Mouse (Mus musculus): ENCODE data around the gene Fto. TPM values are rescaled to one million over a fixed set of nuclear protein-coding genes. Genes with fewer than 3 reads are reported as not detected.

The Fto gene
- total and polyA plus RNA-seq, 3 experiments, result 8.4 to 43.2 (median 15.7) TPM

DNA sequence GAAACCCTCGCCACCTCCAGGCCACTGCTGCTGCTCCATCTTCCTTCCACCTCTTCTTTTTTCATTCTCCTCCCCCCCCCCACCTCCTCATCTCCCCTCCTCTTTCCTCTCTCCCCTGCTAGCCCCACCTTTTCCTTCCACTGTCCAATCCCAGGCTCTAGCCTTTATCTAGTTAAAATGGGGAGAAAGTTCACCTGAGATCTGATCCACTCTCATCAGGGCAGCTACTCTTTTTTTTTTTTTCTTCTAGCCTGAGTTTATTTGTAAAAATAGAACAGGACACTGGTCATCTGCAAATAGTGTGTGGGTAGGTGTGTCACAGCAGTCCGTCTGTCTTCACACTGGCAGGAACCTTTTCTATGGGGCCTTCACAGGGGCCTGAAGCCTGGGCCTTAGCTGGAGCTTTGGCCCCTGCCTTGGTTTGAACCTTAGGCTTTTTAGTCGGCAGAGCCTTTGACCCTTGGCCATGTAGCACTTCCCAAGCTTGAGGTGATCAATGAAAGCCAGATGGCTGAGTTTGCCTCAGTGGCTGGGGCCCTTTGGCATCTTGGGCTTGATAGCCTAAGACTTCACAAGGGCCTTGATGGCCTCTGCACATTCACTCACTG, 117.1 kb downstream of the Fto start:
- in situ Hi-C loops (cut with MboI; ENCODE audit: low pct_ligation_motif_present, low pct_unique_long_range_greater_than_20kb, low sequenced_read_pairs) (no loop called here), dilution Hi-C loops (cut with MboI; ENCODE audit: extremely low pct_ligation_motif_present, extremely low pct_unique_long_range_greater_than_20kb, low sequenced_read_pairs) (no loop called here)
- no peak overlapping the region for H3K4me3 ChIP-seq (replicated peaks in 1 of 3; ENCODE audit: low read depth in 2 of 3, low read length in 2 of 3, poor library complexity in 1 of 3)
- no peak overlapping the region for H3K27ac ChIP-seq (ENCODE audit: insufficient read depth, low read depth)
- H3K36me3 ChIP-seq (replicated peaks in 1 of 2; ENCODE audit: control insufficient read depth in 1 of 2, insufficient read depth in 1 of 2, low read length in 1 of 2), result peaks cover 8 to 35% of the 10 kb centered on the region in 2 experiments
- no peak overlapping the region for H3K4me2 ChIP-seq (ENCODE audit: insufficient read depth, low read depth, poor library complexity, severe bottlenecking)
- H3K4me1 ChIP-seq (ENCODE audit: control insufficient read depth in 1 of 2, insufficient read depth in 2 of 2), result peaks cover 0 to 2% of the 10 kb centered on the region in 2 experiments; a peak in 1 of 4 replicates
- no peak for DNase-seq (ENCODE audit: extremely low read depth)
- no peaks in the 10 kb centered on the region for H3K27me3 ChIP-seq (replicated peaks)
- TF ChIP-seq BHLHE40 (IDR thresholded peaks at IDR 0.05; ENCODE audit: low read depth, low read length), result no peak
- no peak for TF ChIP-seq MEF2A (IDR thresholded peaks at IDR 0.05; ENCODE audit: borderline replicate concordance, low read depth, low read length)
- no peak for TF ChIP-seq IRF4 (IDR thresholded peaks at IDR 0.05; ENCODE audit: low read depth, low read length)
- no peak for TF ChIP-seq CHD1 (IDR thresholded peaks at IDR 0.05; ENCODE audit: low read depth, low read length)
- no peak for TF ChIP-seq TBP (conservative IDR thresholded peaks at IDR 0.05; ENCODE audit: low read depth, low read length)
- TF ChIP-seq USF1 (IDR thresholded peaks at IDR 0.05; ENCODE audit: low read depth, low read length), result no peak
- no peak for TF ChIP-seq MXI1 (IDR thresholded peaks at IDR 0.05; ENCODE audit: low read depth, low read length)
- TF ChIP-seq MYC (IDR thresholded peaks at IDR 0.05; ENCODE audit: low read depth, low read length), result no peak
- no peak for TF ChIP-seq SMC3 (IDR thresholded peaks at IDR 0.05; ENCODE audit: low read depth, low read length)
- H3K9me3 ChIP-seq (replicated peaks; ENCODE audit: low read length), result no peaks in the 10 kb centered on the region
- H3K9ac ChIP-seq (ENCODE audit: insufficient read depth, low read depth), result no peak overlapping the region
- H3K79me2 ChIP-seq (replicated peaks; ENCODE audit: control insufficient read depth, extremely low read depth, insufficient read depth, poor library complexity, severe bottlenecking), result no peaks in the 10 kb centered on the region

DNA sequence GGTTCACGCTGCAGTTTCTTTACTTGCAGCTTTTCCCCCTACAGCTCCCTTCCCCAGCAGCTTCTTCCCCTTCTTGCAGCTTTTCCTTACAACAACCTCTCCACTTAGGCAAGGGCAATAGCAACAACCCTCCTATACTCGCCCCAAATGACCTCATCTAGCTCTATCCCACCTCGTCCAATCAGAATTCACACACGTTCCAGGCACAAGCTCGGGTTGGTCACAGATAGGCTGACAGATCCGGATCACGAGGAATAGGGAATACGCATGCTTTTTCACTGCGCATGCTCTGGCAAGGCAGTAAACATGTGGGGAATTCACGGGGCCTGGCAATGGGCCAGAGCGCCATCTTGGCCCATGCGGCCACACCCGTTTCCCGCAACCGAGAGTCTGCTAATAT, 122.7 kb downstream of the Fto start:
- Histone ChIP-seq H3K4me3 (replicated peaks in 1 of 3; ENCODE audit: low read depth in 2 of 3, low read length in 2 of 3, poor library complexity in 1 of 3) (no peak overlapping the region), H3K79me2 (replicated peaks; ENCODE audit: control insufficient read depth, extremely low read depth, insufficient read depth, poor library complexity, severe bottlenecking) (no peaks in the 10 kb centered on the region), H3K27ac (ENCODE audit: insufficient read depth, low read depth) (no peak overlapping the region), H3K9ac (ENCODE audit: insufficient read depth, low read depth) (no peak overlapping the region), H3K36me3 (replicated peaks in 1 of 2; ENCODE audit: control insufficient read depth in 1 of 2, insufficient read depth in 1 of 2, low read length in 1 of 2) (peaks cover 4 to 20% of the 10 kb centered on the region in 2 experiments), H3K9me3 (replicated peaks; ENCODE audit: low read length) (no peaks in the 10 kb centered on the region), H3K4me1 (ENCODE audit: control insufficient read depth in 1 of 2, insufficient read depth in 2 of 2) (peaks cover 0 to 5% of the 10 kb centered on the region in 2 experiments; a peak in 1 of 4 replicates), H3K27me3 (replicated peaks) (no peaks in the 10 kb centered on the region), H3K4me2 (ENCODE audit: insufficient read depth, low read depth, poor library complexity, severe bottlenecking) (no peak overlapping the region)
- in situ Hi-C loops (cut with MboI; ENCODE audit: low pct_ligation_motif_present, low pct_unique_long_range_greater_than_20kb, low sequenced_read_pairs), result no loop called here
- DNase-seq (ENCODE audit: extremely low read depth), result no peak
- TF ChIP-seq USF2 (conservative IDR thresholded peaks at IDR 0.05; ENCODE audit: low read depth, low read length) (no peak), POLR2A (IDR thresholded peaks at IDR 0.05; ENCODE audit: low read depth, low read length) (no peak), TCF12 (IDR thresholded peaks at IDR 0.05; ENCODE audit: low read depth, low read length) (no peak), USF1 (IDR thresholded peaks at IDR 0.05; ENCODE audit: low read depth, low read length) (no peak), JUND (conservative IDR thresholded peaks at IDR 0.05; ENCODE audit: low read depth, low read length) (no peak), MYC (IDR thresholded peaks at IDR 0.05; ENCODE audit: low read depth, low read length) (no peak), MAZ (IDR thresholded peaks at IDR 0.05; ENCODE audit: low read depth, low read length) (no peak)
- dilution Hi-C loops (cut with MboI; ENCODE audit: extremely low pct_ligation_motif_present, extremely low pct_unique_long_range_greater_than_20kb, low sequenced_read_pairs), result no loop called here

All from CH12.LX (cell line).